ENCODE assay signal across 9 mouse cellular contexts in genomic region chr15:97003186-97003585, GRCm38 (mm10). TPM values are rescaled to one million over a fixed set of nuclear protein-coding genes. Genes with fewer than 3 reads are reported as not detected.
DNase-seq lines count a peak whose midpoint lies in the region; ATAC-seq and TF ChIP-seq lines count a peak whose summit lies in the region.
"Had no signal": no experiment of that assay in that cellular context is flagged by ENCODE, and none has a peak within 500 bp of the region (broad histone marks: within the 10 kb centered on the region; RNA-seq: fewer than 3 reads in every experiment).

No protein-coding gene starts in this region.

- 68% methylated on average over 6 of the region's 6 CpGs for WGBS in embryonic facial prominence, embryonic 13.5 days
- 77% methylated on average over 6 of the region's 6 CpGs for WGBS in hindbrain, embryonic 11.5 days
- WGBS in limb, embryonic 11.5 days = 82% methylated on average over 6 of the region's 6 CpGs

- no peaks in the 10 kb centered on the region for H3K9me3 ChIP-seq in E14TG2a.4 (ENCODE audit: low read length)
- H3K9me3 ChIP-seq in embryonic facial prominence, embryonic 13.5 days = no peaks in the 10 kb centered on the region
- H3K9me3 ChIP-seq in hindbrain, embryonic 11.5 days (ENCODE audit: control insufficient read depth, low read length) = no peaks in the 10 kb centered on the region
- no peaks in the 10 kb centered on the region for H3K9me3 ChIP-seq in limb, embryonic 11.5 days (ENCODE audit: control insufficient read depth, low read length)

- ATAC-seq in embryonic facial prominence, embryonic 13.5 days (ENCODE audit: insufficient number of reproducible peaks, insufficient read depth, low FRiP score, low TSS enrichment, low read depth) = no peak
- ATAC-seq in hindbrain, embryonic 11.5 days (ENCODE audit: low FRiP score) = no peak
- ATAC-seq in limb, embryonic 11.5 days (ENCODE audit: insufficient number of reproducible peaks, low FRiP score, low TSS enrichment, low read depth) = no peak
- ATAC-seq in erythroid progenitor cell, adult 5-6 weeks (replicated peaks; ENCODE audit: low FRiP score, poor library complexity, severe bottlenecking) = no peak
- ATAC-seq in inflammation-experienced regulatory T-cells, adult 6 months = no peak

- H3K27me3 ChIP-seq in E14TG2a.4 (ENCODE audit: insufficient read depth, low read length) = no peaks in the 10 kb centered on the region
- no peaks in the 10 kb centered on the region for H3K27me3 ChIP-seq in embryonic facial prominence, embryonic 13.5 days
- H3K27me3 ChIP-seq in hindbrain, embryonic 11.5 days (ENCODE audit: control insufficient read depth, insufficient read depth, low read length) = no peaks in the 10 kb centered on the region
- H3K27me3 ChIP-seq in limb, embryonic 11.5 days (ENCODE audit: control insufficient read depth, insufficient read depth, low read length) = no peaks in the 10 kb centered on the region

- TF ChIP-seq CTCF in E14TG2a.4 (conservative IDR thresholded peaks at IDR 0.05; ENCODE audit: low read length) = no peak

- peak overlapping the region; percentile 20 for H3K4me2 ChIP-seq in embryonic facial prominence, embryonic 13.5 days
- 0 out of 2 replicates have a peak overlapping the region, but pooled peaks have one; percentile 6 for H3K4me2 ChIP-seq in hindbrain, embryonic 11.5 days (replicated peaks; ENCODE audit: low read depth, low read length)
- no peak overlapping the region; the same call in 1 of the 2 replicates for H3K4me2 ChIP-seq in limb, embryonic 11.5 days (ENCODE audit: low read depth, severe bottlenecking)

- peaks cover 96% of the 10 kb centered on the region for H3K36me3 ChIP-seq in E14TG2a.4 (ENCODE audit: insufficient read depth, low read length)
- peaks cover 4% of the 10 kb centered on the region; the same call in 1 of the 2 replicates for H3K36me3 ChIP-seq in embryonic facial prominence, embryonic 13.5 days
- H3K36me3 ChIP-seq in hindbrain, embryonic 11.5 days (ENCODE audit: control insufficient read depth, insufficient read depth, low read length) = no peaks in the 10 kb centered on the region
- H3K36me3 ChIP-seq in limb, embryonic 11.5 days (ENCODE audit: control insufficient read depth, insufficient read depth, low read length) = no peaks in the 10 kb centered on the region; the same call in 1 of the 2 replicates

- H3K27ac ChIP-seq in embryonic facial prominence, embryonic 13.5 days = peak overlapping the region; percentile 63
- H3K27ac ChIP-seq in hindbrain, embryonic 11.5 days (ENCODE audit: low read depth, low read length) = no peak overlapping the region
- peak overlapping the region; percentile 45; the same call in 1 of the 2 replicates for H3K27ac ChIP-seq in limb, embryonic 11.5 days (replicated peaks; ENCODE audit: low read depth, low read length)
- H3K27ac ChIP-seq: macrophage had no signal

- peak overlapping the region; percentile 71 for H3K4me3 ChIP-seq in E14TG2a.4 (replicated peaks; ENCODE audit: low read length)
- peak overlapping the region; percentile 16 for H3K4me3 ChIP-seq in embryonic facial prominence, embryonic 13.5 days
- H3K4me3 ChIP-seq in hindbrain, embryonic 11.5 days (ENCODE audit: low read depth, low read length) = no peak overlapping the region
- no peak overlapping the region for H3K4me3 ChIP-seq in limb, embryonic 11.5 days (ENCODE audit: low read depth, low read length)

- H3K4me1 ChIP-seq in E14TG2a.4 (replicated peaks; ENCODE audit: low read depth, low read length) = peaks cover 26% of the 10 kb centered on the region
- H3K4me1 ChIP-seq in embryonic facial prominence, embryonic 13.5 days = peaks cover 56% of the 10 kb centered on the region
- no peaks in the 10 kb centered on the region for H3K4me1 ChIP-seq in hindbrain, embryonic 11.5 days (replicated peaks; ENCODE audit: control insufficient read depth, insufficient read depth, low read length)
- H3K4me1 ChIP-seq in limb, embryonic 11.5 days (ENCODE audit: control insufficient read depth, insufficient read depth, low read length) = peaks cover 25% of the 10 kb centered on the region

- no peak for DNase-seq in hindbrain, embryonic 11.5 days (ENCODE audit: low spot score)
- DNase-seq in limb, embryonic 11.5 days (ENCODE audit: low spot score) = no peak
- no peak for DNase-seq in ovary, adult 18-20 months (ENCODE audit: low spot score)
- no peak for DNase-seq in adipocyte (ENCODE audit: low spot score)

- H3K9ac ChIP-seq in embryonic facial prominence, embryonic 13.5 days = 0 out of 2 replicates have a peak overlapping the region, but pooled peaks have one; percentile 40
- H3K9ac ChIP-seq in hindbrain, embryonic 11.5 days (ENCODE audit: low read depth, low read length) = no peak overlapping the region
- H3K9ac ChIP-seq in limb, embryonic 11.5 days (ENCODE audit: low read length) = no peak overlapping the region

RNA-seq across cellular contexts. Expression of gene Slc38a4, which starts 52.6 kb away (rescaled TPM):
- 46.9 and 47.8 TPM in 2 replicates for polyA plus RNA-seq in embryonic facial prominence, embryonic 13.5 days (2015; fragmentation: Nextera tagmentation; extraction: Ambion mirVana)
- 36.3 and 39.7 TPM in 2 replicates for polyA plus RNA-seq in hindbrain, embryonic 11.5 days (2014; fragmentation: Nextera tagmentation; extraction: Ambion mirVana)
- polyA plus RNA-seq in limb, embryonic 11.5 days (2014; fragmentation: Nextera tagmentation; extraction: Ambion mirVana) = 73.8 and 75.6 TPM in 2 replicates
- total RNA-seq in erythroid progenitor cell, adult 5-6 weeks (2015; ENCODE audit: low replicate concordance) = not detected in 2 replicates
- not detected in 2 replicates for total RNA-seq in erythroid progenitor cell, adult 5-6 weeks (2017; ENCODE audit: low replicate concordance)
- not detected for polyA plus RNA-seq in inflammation-experienced regulatory T-cells, adult 6 months (2017; shearing (Covaris generic))
- polyA plus RNA-seq: macrophage had no signal

Comparison
In these comparisons a context has a peak if more than half of its experiments do, and no peak if none do; other contexts are left out.
1. H3K4me3 ChIP-seq: peak in E14TG2a.4 (single experiment) and embryonic facial prominence, embryonic 13.5 days (single experiment); none in hindbrain, embryonic 11.5 days (single experiment) and limb, embryonic 11.5 days (single experiment).
2. RNA of gene Slc38a4, which starts 52.6 kb away (polyA plus RNA-seq): 73.8 to 75.6 TPM in limb, embryonic 11.5 days, 46.9 to 47.8 TPM in embryonic facial prominence, embryonic 13.5 days and 36.3 to 39.7 TPM in hindbrain, embryonic 11.5 days; not detected in inflammation-experienced regulatory T-cells, adult 6 months; every median in the first group is over 10 times any median in the second.